Mouse (Mus musculus) hindlimb bud, embryonic 11.5 days (tissue): ENCODE measurements around the gene Emilin2.

ENCODE experiments used
- DNase-seq: peaks from one replicate; pipeline ENCODE4 v3.0.0-alpha.2; 2012; ENCODE audit warnings: low read depth, low spot score; ENCODE audit errors: extremely low spot score

The Emilin2 gene

GRCm38 (mm10) chr17:71206136-71206893 is 105.5 kb downstream of the Emilin2 start:
- DNase-seq, result no peak

- DNase-seq, result no peak
Measured at GRCm38 (mm10) chr17:71204809-71205091, 107.0 kb downstream of the Emilin2 start.

GRCm38 (mm10) chr17:71203998-71204808 is 107.6 kb downstream of the Emilin2 start:
- no peak for DNase-seq
